ENCODE assay signal across 10 mouse cellular contexts in genomic region chr8:120376847-120377802, GRCm38 (mm10).
A peak's percentile ranks its signal among the peaks of the same experiment; 100 is the strongest.
DNase-seq lines count a peak whose midpoint lies in the region; ATAC-seq and TF ChIP-seq lines count a peak whose summit lies in the region.
"Had no signal": no experiment of that assay in that cellular context is flagged by ENCODE, and none has a peak within 500 bp of the region (broad histone marks: within the 10 kb centered on the region; RNA-seq: fewer than 3 reads in every experiment).

No protein-coding gene starts in this region.

- 50% methylated on average over 22 of the region's 22 CpGs for WGBS in midbrain, embryonic 13.5 days
- 60% methylated on average over 22 of the region's 22 CpGs for WGBS in midbrain, postnatal 0 days
- 36% methylated on average over 22 of the region's 22 CpGs for WGBS in hindbrain, embryonic 14.5 days

- ATAC-seq in midbrain, embryonic 13.5 days, result no peak
- ATAC-seq in midbrain, postnatal 0 days (ENCODE audit: low FRiP score), result no peak
- ATAC-seq in hindbrain, embryonic 14.5 days (ENCODE audit: low FRiP score), result no peak

- H3K4me1 ChIP-seq in midbrain, embryonic 13.5 days (replicated peaks), result peaks cover 88% of the 10 kb centered on the region
- peaks cover 8% of the 10 kb centered on the region; the same call in 1 of the 2 replicates for H3K4me1 ChIP-seq in midbrain, postnatal 0 days (ENCODE audit: insufficient read depth, low read length)
- peaks cover 69% of the 10 kb centered on the region for H3K4me1 ChIP-seq in hindbrain, embryonic 14.5 days (replicated peaks; ENCODE audit: control insufficient read depth, insufficient read depth, low read length)

- 0 out of 2 replicates have a peak overlapping the region, but pooled peaks have one; percentile 33 for H3K9ac ChIP-seq in midbrain, embryonic 13.5 days (replicated peaks)
- H3K9ac ChIP-seq in midbrain, postnatal 0 days (replicated peaks; ENCODE audit: low read length, poor library complexity, severe bottlenecking), result no peak overlapping the region
- no peak overlapping the region for H3K9ac ChIP-seq in hindbrain, embryonic 14.5 days

- no peak for DNase-seq in gastrocnemius, adult 2 months
- no peak for DNase-seq in gastrocnemius, adult 18-20 months (ENCODE audit: low spot score)
- DNase-seq in midbrain, postnatal 0 days (ENCODE audit: low spot score), result no peak
- no peak for DNase-seq in hindbrain, embryonic 14.5 days (ENCODE audit: low spot score)
- peak; percentile 61 for DNase-seq in mesoderm, embryonic 11.5 days (ENCODE audit: low read depth, low spot score)
- DNase-seq in testis, postnatal 10 days (ENCODE audit: low spot score), result no peak
- DNase-seq in left cerebral cortex, adult 9 months (ENCODE audit: low spot score in 2 of 2), result no peak
- DNase-seq: left cerebral cortex, postnatal 4 days had no signal

- no peak overlapping the region for H3K4me3 ChIP-seq in gastrocnemius, adult 2 months
- no peak overlapping the region for H3K4me3 ChIP-seq in midbrain, embryonic 13.5 days (replicated peaks)
- no peak overlapping the region for H3K4me3 ChIP-seq in midbrain, postnatal 0 days (ENCODE audit: low read depth, low read length)
- H3K4me3 ChIP-seq in hindbrain, embryonic 14.5 days (replicated peaks; ENCODE audit: low read length), result no peak overlapping the region

- H3K9me3 ChIP-seq in midbrain, embryonic 13.5 days, result no peaks in the 10 kb centered on the region
- no peaks in the 10 kb centered on the region for H3K9me3 ChIP-seq in midbrain, postnatal 0 days (ENCODE audit: low read length)
- no peaks in the 10 kb centered on the region for H3K9me3 ChIP-seq in hindbrain, embryonic 14.5 days (ENCODE audit: control insufficient read depth, low read length)

- no peaks in the 10 kb centered on the region for H3K36me3 ChIP-seq in midbrain, embryonic 13.5 days
- H3K36me3 ChIP-seq in midbrain, postnatal 0 days (ENCODE audit: insufficient read depth, low read length), result no peaks in the 10 kb centered on the region
- no peaks in the 10 kb centered on the region for H3K36me3 ChIP-seq in hindbrain, embryonic 14.5 days (replicated peaks; ENCODE audit: control insufficient read depth, insufficient read depth)

- no peak for TF ChIP-seq CTCF in gastrocnemius, adult 2 months (IDR thresholded peaks at IDR 0.05)
- no peak for TF ChIP-seq CTCF in midbrain, postnatal 0 days (IDR thresholded peaks at IDR 0.05)

- intact Hi-C loops in gastrocnemius, adult 2 months (cut with DNase I), result no loop called here

- peak overlapping the region; percentile 74; the same call in 1 of the 2 replicates for H3K27ac ChIP-seq in gastrocnemius, adult 2 months
- peak overlapping the region; percentile 69 for H3K27ac ChIP-seq in midbrain, embryonic 13.5 days
- no peak overlapping the region for H3K27ac ChIP-seq in midbrain, postnatal 0 days (ENCODE audit: low read depth, low read length)
- H3K27ac ChIP-seq in hindbrain, embryonic 14.5 days, result peak overlapping the region; percentile 35

- 0 out of 2 replicates have a peak, but pooled peaks cover 8% of the 10 kb centered on the region for H3K27me3 ChIP-seq in midbrain, embryonic 13.5 days
- H3K27me3 ChIP-seq in midbrain, postnatal 0 days (ENCODE audit: insufficient read depth, low read length), result no peaks in the 10 kb centered on the region
- H3K27me3 ChIP-seq in hindbrain, embryonic 14.5 days (ENCODE audit: control insufficient read depth, insufficient read depth, low read length), result no peaks in the 10 kb centered on the region

- no peak overlapping the region for H3K4me2 ChIP-seq in midbrain, embryonic 13.5 days (replicated peaks)
- H3K4me2 ChIP-seq in midbrain, postnatal 0 days (ENCODE audit: low read depth, low read length, poor library complexity, severe bottlenecking), result no peak overlapping the region
- no peak overlapping the region for H3K4me2 ChIP-seq in hindbrain, embryonic 14.5 days (replicated peaks)
- H3K4me2 ChIP-seq: heart, embryonic 11.5 days had no signal
